Mouse (Mus musculus) heart, embryonic 14.5 days (tissue): ENCODE results near the gene Gtf3c1. TPM values are rescaled to one million over a fixed set of nuclear protein-coding genes. Genes with fewer than 3 reads are reported as not detected.

Source experiments
- ATAC-seq: fragments of 200-750 bp; cut with Nextera tagmentation; 2 replicates; pipeline ENCODE4 v1.8.0; 2017; ENCODE audit warnings: low read depth, moderate TSS enrichment; ENCODE audit not compliant: insufficient number of reproducible peaks, insufficient read depth, low FRiP score
- H3K27ac ChIP-seq, 2 experiments: fragments of 200-500 bp in 1 of 2; fragments of 300-500 bp in 1 of 2; sonication (generic) in 1 of 2; replicated peaks in 1 of 2; 2 replicates each; pipeline ENCODE4 v1.5.1; 2012 to 2014; ENCODE audit warnings: low read depth in 2 of 2, low read length in 2 of 2, control low read depth in 1 of 2, mild to moderate bottlenecking in 1 of 2, mixed read lengths in 1 of 2; ENCODE audit not compliant: control insufficient read depth in 1 of 2, insufficient read depth in 1 of 2
- H3K27me3 ChIP-seq: fragments of 300-500 bp; sonication (generic); 2 replicates; pipeline ENCODE4 v1.6.1; 2014; ENCODE audit warnings: mild to moderate bottlenecking, low read length, control low read depth; ENCODE audit not compliant: control insufficient read depth, insufficient read depth
- H3K36me3 ChIP-seq: fragments of 300-500 bp; sonication (generic); 2 replicates; pipeline ENCODE4 v1.6.1; 2014; ENCODE audit warnings: mild to moderate bottlenecking, control low read depth, low read length, mixed read lengths; ENCODE audit not compliant: control insufficient read depth, insufficient read depth
- H3K4me1 ChIP-seq, 2 experiments: fragments of 200-500 bp in 1 of 2; fragments of 300-500 bp in 1 of 2; sonication (generic) in 1 of 2; 2 replicates each; pipeline ENCODE4 v1.6.1; 2012 to 2014; ENCODE audit warnings: low read length in 2 of 2, control low read depth in 1 of 2, mixed read lengths in 1 of 2; ENCODE audit not compliant: control insufficient read depth in 2 of 2, insufficient read depth in 2 of 2
- H3K4me2 ChIP-seq: fragments of 300-500 bp; sonication (generic); 2 replicates; pipeline ENCODE4 v1.6.1; 2014; ENCODE audit warnings: mild to moderate bottlenecking, low read length
- H3K4me3 ChIP-seq, 2 experiments: fragments of 200-500 bp in 1 of 2; fragments of 300-500 bp in 1 of 2; sonication (generic) in 1 of 2; 2 replicates each; pipeline ENCODE4 v1.5.1; 2012 to 2014; ENCODE audit warnings: low read length in 2 of 2, mild to moderate bottlenecking in 2 of 2, control low read depth in 1 of 2, low read depth in 1 of 2, moderate library complexity in 1 of 2; ENCODE audit not compliant: control insufficient read depth in 1 of 2, insufficient read depth in 1 of 2
- H3K9ac ChIP-seq: fragments of 300-500 bp; sonication (generic); 2 replicates; pipeline ENCODE4 v1.6.1; 2014; ENCODE audit warnings: mild to moderate bottlenecking, low read length
- H3K9me3 ChIP-seq: fragments of 300-500 bp; sonication (generic); 2 replicates; pipeline ENCODE4 v1.6.1; 2016; ENCODE audit warnings: low read length, control low read depth; ENCODE audit not compliant: control insufficient read depth
- WGBS: fragments of 180-500 bp; shearing (Covaris S2); extraction: QIAGEN DNeasy Blood & Tissue Kit; methylation state at CpG from one replicate; pipeline ENCODE4 v1.1.7; 2014; 5-methylcytosine and 5-hydroxymethylcytosine counted together
- polyA plus RNA-seq: library from polyadenylated mRNA; unstranded; fragments of >200 nt; fragmentation: Nextera tagmentation; extraction: Ambion mirVana; gene quantifications from 2 replicates; pipeline ENCODE4 v1.2.1, GENCODE M21; 2014

The Gtf3c1 gene
- polyA plus RNA-seq, 1 experiment from 2014 or later: 30.4 TPM

DNA sequence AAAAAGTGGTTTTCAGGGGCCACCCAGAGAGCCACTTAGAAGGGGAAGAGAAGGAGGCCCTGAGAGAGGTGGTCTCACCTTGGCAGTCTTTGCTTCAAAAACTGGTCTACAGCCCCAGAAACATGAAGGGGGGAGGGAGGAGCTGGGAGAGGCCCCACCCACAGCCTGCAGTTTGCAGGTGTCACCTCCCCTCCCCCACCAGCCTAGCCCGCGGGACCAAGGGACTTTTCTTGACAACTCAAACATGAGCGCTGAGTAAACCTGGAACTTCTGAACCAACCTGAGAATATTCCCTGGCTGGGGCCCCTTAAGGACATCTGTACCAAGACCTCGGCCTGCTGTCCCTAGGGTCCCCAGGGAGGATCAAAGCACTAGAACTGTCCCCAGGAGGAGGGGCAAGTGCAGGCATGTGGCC, 101.8 kb downstream of the Gtf3c1 start:
- WGBS: 39% methylated on average over 4 of the region's 4 CpGs
- no peaks in the 10 kb centered on the region for H3K36me3 ChIP-seq
- H3K4me2 ChIP-seq: no peak overlapping the region
- no peak overlapping the region for H3K4me3 ChIP-seq
- no peaks in the 10 kb centered on the region for H3K27me3 ChIP-seq
- peaks cover 0 to 2% of the 10 kb centered on the region in 2 experiments; a peak in 1 of 4 replicates for H3K4me1 ChIP-seq
- no peak overlapping the region for H3K27ac ChIP-seq
- no peak overlapping the region for H3K9ac ChIP-seq
- no peak for ATAC-seq
- no peaks in the 10 kb centered on the region for H3K9me3 ChIP-seq

DNA sequence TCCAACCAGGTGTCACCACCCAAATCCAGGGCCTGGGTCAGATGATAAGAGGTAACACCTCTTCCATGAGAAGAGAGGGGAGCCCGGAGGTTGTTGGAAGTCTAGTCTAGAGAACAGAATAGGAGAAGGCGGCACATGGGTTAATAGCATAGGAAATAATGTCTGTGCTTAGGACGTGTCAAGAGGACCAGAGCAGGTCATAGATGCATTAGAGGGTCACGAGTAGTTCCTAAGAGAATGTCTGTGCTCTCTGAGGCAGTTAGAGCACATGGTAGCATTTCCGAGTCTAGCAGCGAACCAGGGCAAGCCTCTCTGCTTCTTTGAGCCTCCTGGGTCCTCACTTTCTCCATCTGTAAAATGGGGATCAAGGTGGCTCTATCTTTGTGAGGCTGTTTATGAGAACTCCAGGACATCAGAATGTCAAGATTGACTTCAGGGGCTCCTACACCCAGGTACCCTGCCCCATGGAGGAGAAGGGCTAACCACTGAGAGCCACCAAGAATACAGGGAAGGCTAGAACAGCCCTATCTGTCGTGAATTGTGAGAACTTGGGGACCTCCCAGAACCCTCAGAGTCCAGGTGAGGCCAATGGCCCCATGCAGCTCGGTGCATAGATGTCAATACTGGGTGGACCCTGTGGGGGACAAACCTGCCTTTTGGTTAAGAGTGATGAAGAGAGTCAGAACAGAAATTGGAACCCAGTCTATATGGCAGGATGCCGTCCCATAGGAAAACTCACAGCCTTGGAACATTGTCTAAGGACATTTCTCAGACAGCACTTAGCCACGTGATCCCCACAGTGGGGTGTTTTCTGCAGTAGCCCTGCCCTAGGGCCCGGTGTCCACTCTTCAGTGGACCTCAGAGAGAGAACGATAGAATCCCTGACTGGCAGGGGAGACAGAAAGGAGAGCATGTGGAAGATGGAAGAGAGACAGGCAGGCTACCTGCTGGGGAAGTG, 102.9 kb downstream of the Gtf3c1 start:
- Histone ChIP-seq H3K27me3 (no peaks in the 10 kb centered on the region), H3K4me2 (no peak overlapping the region), H3K36me3 (no peaks in the 10 kb centered on the region), H3K9ac (no peak overlapping the region), H3K4me3 (no peak overlapping the region), H3K9me3 (no peaks in the 10 kb centered on the region), H3K27ac (no peak overlapping the region), H3K4me1 (peaks cover 0 to 2% of the 10 kb centered on the region in 2 experiments; a peak in 1 of 4 replicates)
- WGBS: 72% methylated on average over 12 of the region's 12 CpGs
- ATAC-seq: no peak

DNA sequence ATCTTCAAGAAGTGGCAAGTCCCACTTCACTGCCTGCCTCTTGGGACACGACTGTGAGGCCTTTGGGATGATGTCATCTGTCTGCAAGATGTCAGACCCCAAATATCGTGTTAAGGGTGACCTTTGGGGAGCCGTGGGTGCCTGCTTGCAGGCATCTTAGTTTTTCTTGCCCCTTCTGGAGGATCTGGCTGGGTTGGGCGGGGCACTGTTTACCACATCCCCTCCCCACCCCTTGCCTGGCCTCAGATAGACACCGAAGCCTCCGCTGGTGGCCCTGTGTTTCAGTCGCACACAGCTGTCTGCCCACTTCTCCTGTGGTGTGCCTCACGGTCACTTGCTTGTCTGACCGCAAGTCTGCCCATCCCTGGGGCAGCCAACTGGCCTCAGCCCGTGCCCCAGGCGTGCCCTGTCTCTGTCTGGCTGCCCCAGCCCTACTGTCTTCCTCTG, 104.4 kb downstream of the Gtf3c1 start, which contains the start of gene Il21r:
Gene Il21r (plus strand): TSS at position 245 of the 447 bp plus-strand sequence.
- H3K4me2 ChIP-seq: no peak within 1 kb of the TSS
- no peak within 1 kb of the TSS for H3K4me3 ChIP-seq
- no peaks in the 10 kb centered on the region for H3K9me3 ChIP-seq
- H3K4me1 ChIP-seq: peaks cover 0 to 2% of the 10 kb centered on the region in 2 experiments; a peak in 1 of 4 replicates
- no peak within 1 kb of the TSS for H3K9ac ChIP-seq
- 56% methylated on average over 11 of the region's 11 CpGs for WGBS
- H3K27me3 ChIP-seq: no peaks in the 10 kb centered on the region
- no peaks in the 10 kb centered on the region for H3K36me3 ChIP-seq
- ATAC-seq: no peak
- H3K27ac ChIP-seq: no peak within 1 kb of the TSS

- Histone ChIP-seq H3K4me2 (no peak overlapping the region), H3K4me3 (no peak overlapping the region), H3K4me1 (peaks cover 0 to 2% of the 10 kb centered on the region in 2 experiments; a peak in 1 of 4 replicates), H3K27ac (no peak overlapping the region), H3K9me3 (no peaks in the 10 kb centered on the region), H3K9ac (no peak overlapping the region), H3K27me3 (no peaks in the 10 kb centered on the region), H3K36me3 (no peaks in the 10 kb centered on the region)
- 75% methylated on average over 11 of the region's 11 CpGs for WGBS
- ATAC-seq: no peak
These were observed 105.6 kb downstream of the Gtf3c1 start for GRCm38 (mm10) chr7:125601821-125602448.

DNA sequence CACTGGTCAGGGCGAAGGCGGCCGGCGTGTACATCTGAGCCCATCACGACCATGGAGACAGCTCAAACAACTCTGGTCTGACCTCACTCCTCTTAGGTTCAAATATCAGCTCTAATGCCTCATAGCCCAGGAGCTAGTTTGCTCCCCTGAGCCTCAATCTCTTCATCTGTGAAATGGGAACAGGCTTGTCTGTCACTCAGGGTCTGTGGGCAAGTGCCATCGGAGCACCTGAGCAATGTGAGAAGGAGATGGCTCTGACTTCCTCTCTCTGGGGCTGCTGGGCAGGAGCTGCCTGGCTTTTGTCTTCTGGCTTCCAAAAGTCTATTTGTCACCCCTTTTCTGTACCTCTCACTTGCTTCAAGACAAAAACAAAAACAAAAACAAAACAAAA, 106.3 kb downstream of the Gtf3c1 start:
- H3K27ac ChIP-seq: no peak overlapping the region
- WGBS: 87% methylated on average over 6 of the region's 6 CpGs
- no peak for ATAC-seq
- no peaks in the 10 kb centered on the region for H3K27me3 ChIP-seq
- no peak overlapping the region for H3K9ac ChIP-seq
- H3K4me1 ChIP-seq: peaks cover 0 to 2% of the 10 kb centered on the region in 2 experiments; a peak in 1 of 4 replicates
- no peak overlapping the region for H3K4me2 ChIP-seq
- H3K4me3 ChIP-seq: no peak overlapping the region
- no peaks in the 10 kb centered on the region for H3K36me3 ChIP-seq
- no peaks in the 10 kb centered on the region for H3K9me3 ChIP-seq

- Histone ChIP-seq H3K4me2 (no peak overlapping the region), H3K9ac (no peak overlapping the region), H3K9me3 (no peaks in the 10 kb centered on the region), H3K36me3 (no peaks in the 10 kb centered on the region), H3K27ac (no peak overlapping the region), H3K4me3 (no peak overlapping the region), H3K27me3 (no peaks in the 10 kb centered on the region), H3K4me1 (peaks cover 0 to 2% of the 10 kb centered on the region in 2 experiments; a peak in 1 of 4 replicates)
- WGBS: 32% methylated on average over 6 of the region's 6 CpGs
- no peak for ATAC-seq
These were observed 106.8 kb downstream of the Gtf3c1 start for GRCm38 (mm10) chr7:125600612-125601279.

GRCm38 (mm10) chr7:125600136-125600535, 107.4 kb downstream of the Gtf3c1 start:
- Histone ChIP-seq H3K4me2 (no peak overlapping the region), H3K4me1 (peaks cover 0 to 2% of the 10 kb centered on the region in 2 experiments; a peak in 1 of 4 replicates), H3K9me3 (no peaks in the 10 kb centered on the region), H3K9ac (no peak overlapping the region), H3K27ac (no peak overlapping the region), H3K4me3 (no peak overlapping the region), H3K27me3 (no peaks in the 10 kb centered on the region), H3K36me3 (no peaks in the 10 kb centered on the region)
- no peak for ATAC-seq
- 66% methylated on average over 10 of the region's 10 CpGs for WGBS
